Mouse (Mus musculus): ENCODE data around the gene Pax3.

Pax3 gene

GRCm38 (mm10) chr1:78081761-78082160 lies 115.2 kb downstream of the Pax3 start:
- DNase-seq (ENCODE audit: low spot score), result no peak

GRCm38 (mm10) chr1:78060850-78061249 lies 136.1 kb downstream of the Pax3 start:
- DNase-seq (ENCODE audit: low spot score), result no peak

GRCm38 (mm10) chr1:78057939-78058338 lies 139.0 kb downstream of the Pax3 start:
- no peak for DNase-seq (ENCODE audit: low spot score)

GRCm38 (mm10) chr1:78053677-78054076 lies 143.3 kb downstream of the Pax3 start:
- no peak for DNase-seq (ENCODE audit: low spot score)
